Mouse (Mus musculus) kidney, adult 2 months (tissue): ENCODE data around the gene Prkaca.

Experiments
- CTCF ChIP-seq: fragments of 200-500 bp; conservative IDR thresholded peaks from 2 replicates; pipeline ENCODE4 v1.5.1; 2011; ENCODE audit warnings: low read depth, mild to moderate bottlenecking, control low read depth, low read length, moderate library complexity, mixed read lengths; ENCODE audit not compliant: insufficient read depth, insufficient read length
- POLR2A ChIP-seq: fragments of 200-500 bp; IDR thresholded peaks from one replicate; pipeline ENCODE4 v1.6.1; 2011; ENCODE audit warnings: low read depth, low read length, control low read depth

- TF ChIP-seq CTCF (peak; percentile 76), POLR2A (no peak)
These were observed 3.4 kb downstream of the Prkaca start for GRCm38 (mm10) chr8:83976101-83976630.
